Mouse (Mus musculus) heart, postnatal 14 days (tissue): ENCODE measurements around the gene Usp2. TPM values are rescaled to one million over a fixed set of nuclear protein-coding genes. Genes with fewer than 3 reads are reported as not detected.
A peak's percentile ranks its signal among the peaks of the same experiment; 100 is the strongest.
"Not testable (repeated sequence)": the region's sequence is repeated elsewhere in the genome, so short reads cannot be mapped to it uniquely, and the experiment has no call there.

Source experiments
- DNase-seq, 2 experiments: peaks; one replicate each; pipeline ENCODE4 v3.0.0; 2021 to 2022
- intact Hi-C: fragments of 180-260 bp; cut with DNase I; formaldehyde crosslinking; loops from one replicate; pipeline ENCODE4 v1.15.1; 2025
- total RNA-seq, 2 experiments: library from RNA; stranded (reverse); gene quantifications; 2 replicates each; pipeline ENCODE4 v1.2.3; 2021

The Usp2 gene
- total RNA-seq, 2 experiments from 2014 or later = 149 to 157 TPM

DNA sequence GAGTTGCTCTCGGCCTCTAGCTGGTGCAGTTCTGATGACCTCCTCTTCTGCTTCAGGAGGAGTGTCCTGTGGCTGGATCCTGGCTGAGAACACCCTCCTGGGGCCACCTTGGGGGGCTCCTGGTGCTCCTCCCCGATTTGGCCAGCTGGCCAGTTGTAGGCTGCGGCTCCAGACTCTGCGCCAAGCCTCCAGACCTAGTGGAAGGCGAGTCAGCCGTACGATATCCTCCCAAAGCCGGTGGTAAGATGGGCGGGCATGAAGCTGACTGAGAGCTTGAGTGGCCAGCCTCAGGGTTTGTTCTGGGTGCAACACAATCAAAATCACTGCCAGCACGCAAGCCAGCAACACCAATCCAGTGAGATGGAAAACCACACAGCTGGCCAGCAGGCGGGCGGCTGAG is 45.1 kb downstream of the Usp2 start:
- intact Hi-C loops, DNase-seq: not testable (repeated sequence)

DNA sequence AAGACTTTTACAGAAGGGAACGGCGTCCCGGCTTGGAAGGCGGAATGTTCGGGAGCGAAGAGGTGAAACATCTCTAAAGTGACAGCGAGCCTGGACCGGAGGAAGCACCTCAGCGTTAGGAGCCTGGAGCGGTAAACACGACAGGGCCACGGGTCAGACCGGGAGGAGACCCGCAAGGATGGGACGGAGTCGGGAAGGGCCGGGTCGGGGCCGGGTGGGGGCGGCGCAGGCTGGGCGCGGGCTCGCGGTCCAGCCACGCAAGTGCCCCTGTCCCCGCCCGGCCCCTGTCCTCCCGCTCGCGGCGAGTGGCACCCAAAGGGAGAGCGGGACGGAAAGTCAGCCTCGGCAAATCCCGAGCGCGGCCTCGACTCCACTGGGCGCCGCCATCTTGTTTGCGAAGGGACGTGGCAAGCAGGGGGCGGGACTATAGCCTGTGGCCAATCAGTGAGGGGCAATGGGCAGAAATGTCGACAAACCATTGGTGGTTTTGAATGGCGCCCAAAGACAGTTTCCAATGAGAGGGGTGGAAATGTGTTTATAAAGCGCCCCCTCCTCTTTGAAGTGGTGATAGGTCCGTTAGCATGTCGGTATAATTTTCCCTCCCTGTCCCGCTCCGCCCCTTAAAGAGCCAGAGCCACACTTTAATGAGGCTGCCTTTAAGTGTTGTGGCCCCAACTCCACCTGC is 46.4 kb downstream of the Usp2 start, which contains the start of the genes Gm49380 and Rnf26:
Gene Gm49380 (minus strand): TSS at position 396 of the 685 bp plus-strand sequence.
Gene Rnf26 (minus strand): TSS at position 413 of the 685 bp plus-strand sequence.
- intact Hi-C loops = no loop called here
- DNase-seq = peak; percentile 93 to 96

DNA sequence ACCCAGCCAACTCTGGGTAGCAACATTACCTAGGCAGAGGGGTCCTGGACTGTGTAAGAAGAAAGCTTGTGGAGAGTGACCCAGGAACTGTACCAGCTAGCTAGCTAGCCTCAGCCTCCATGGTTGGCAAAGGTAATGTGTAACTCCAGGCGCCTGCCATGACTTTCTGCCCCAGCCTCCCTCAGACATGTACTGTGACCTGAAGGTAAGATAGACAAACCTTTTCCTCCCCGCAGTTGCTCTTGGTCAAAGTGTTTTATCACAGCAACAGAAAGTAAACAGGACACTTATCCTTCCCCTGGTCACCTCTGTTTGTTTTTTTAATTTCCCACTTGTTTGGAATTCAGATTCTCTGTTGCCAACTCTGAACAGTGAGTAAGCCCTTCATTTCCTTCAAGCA is 47.6 kb downstream of the Usp2 start:
- intact Hi-C loops = no loop called here
- DNase-seq = no peak

- DNase-seq = no peak
- intact Hi-C loops = no loop called here
These were observed 48.8 kb downstream of the Usp2 start for GRCm38 (mm10) chr9:44115599-44115998.

DNA sequence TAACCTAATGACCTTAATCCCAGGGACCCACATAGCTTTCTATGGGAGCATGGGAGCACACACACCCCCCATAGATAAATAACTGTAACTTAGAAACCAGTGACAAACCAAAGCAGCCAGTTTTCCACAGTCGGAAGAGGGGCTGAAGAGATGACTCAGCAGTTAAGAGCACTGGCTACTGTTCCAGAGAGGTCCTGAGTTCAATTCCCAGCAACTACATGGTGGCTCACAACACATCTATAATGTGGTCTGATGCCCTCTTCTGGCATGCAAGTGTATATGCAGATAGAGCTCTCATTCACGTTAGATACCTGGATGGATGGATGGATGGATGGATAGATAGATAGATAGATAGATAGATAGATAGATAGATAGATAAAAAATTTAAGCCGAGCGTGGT is 49.4 kb downstream of the Usp2 start:
- DNase-seq = no peak
- intact Hi-C loops = no loop called here

GRCm38 (mm10) chr9:44119011-44119410 is 52.2 kb downstream of the Usp2 start:
- DNase-seq = no peak
- intact Hi-C loops = no loop called here

DNA sequence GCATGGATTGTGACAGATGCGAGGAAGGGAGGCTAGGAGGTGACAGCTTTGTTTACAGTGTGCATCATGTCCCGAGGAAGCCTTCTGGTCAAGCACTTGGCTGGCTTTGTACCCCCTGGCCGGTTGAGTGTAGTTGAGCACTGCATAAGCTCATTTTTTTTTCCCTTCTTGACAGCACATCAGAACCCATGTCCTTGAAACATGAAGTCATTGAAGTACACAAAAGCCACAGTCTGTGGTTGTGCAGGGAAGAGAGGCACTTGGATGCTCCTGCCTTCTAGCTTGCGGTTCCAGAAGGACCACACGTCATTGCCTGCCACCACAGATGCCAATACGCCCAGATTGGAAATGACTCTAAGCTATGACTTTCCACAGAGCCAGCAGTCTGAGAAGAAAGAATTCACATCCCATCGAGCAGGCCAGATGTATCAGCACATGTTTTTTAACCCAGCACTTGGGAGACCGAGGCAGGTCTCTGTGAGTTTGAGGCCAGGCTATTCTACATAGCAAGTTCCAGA is 53.2 kb downstream of the Usp2 start:
- DNase-seq = no peak
- intact Hi-C loops = loop anchor here (5.0 kb wide), 1 partner anchor 133 kb away; no protein-coding TSS in a partner anchor

DNA sequence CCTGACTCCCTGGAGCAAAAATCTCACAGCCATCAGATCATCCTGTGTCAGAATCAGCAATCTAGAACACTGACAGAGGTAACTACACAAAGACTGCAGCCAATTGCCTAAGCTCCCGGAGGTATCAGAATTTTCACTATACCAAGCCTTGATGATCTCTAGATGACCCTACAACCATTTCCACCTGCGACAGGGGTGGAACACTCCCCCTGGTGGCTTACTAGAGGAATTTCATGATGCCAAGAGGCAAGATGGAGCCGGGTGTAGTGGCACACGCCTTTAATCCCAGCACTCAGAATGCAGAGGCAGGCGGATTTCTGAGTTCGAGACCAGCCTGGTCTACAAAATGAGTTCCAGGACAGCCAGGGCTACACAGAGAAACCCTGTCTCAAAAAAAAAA is 57.5 kb downstream of the Usp2 start:
- no peak for DNase-seq
- intact Hi-C loops = loop anchor here (5.0 kb wide), 1 partner anchor 137 kb away; no protein-coding TSS in a partner anchor

DNA sequence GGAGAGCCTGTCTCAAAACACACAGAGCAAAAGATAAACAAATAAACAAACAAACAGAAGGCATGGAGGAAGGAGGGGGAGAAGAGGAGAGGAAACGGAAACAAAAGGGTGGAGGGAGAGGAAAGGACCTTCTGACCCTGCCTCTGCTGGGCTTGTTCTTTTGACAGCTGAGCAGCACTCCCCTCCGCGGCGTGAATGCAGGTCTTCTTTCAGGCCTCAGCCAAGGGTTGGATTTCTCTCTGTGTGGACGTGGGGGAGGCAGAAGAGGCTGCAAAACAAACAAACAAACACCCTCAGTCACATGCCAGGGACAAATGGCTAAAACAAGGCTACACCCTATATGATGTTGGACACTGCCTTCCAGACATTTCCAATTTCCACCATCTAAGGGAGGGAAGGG is 58.2 kb downstream of the Usp2 start:
- DNase-seq = no peak
- intact Hi-C loops = loop anchor here (5.0 kb wide), 2 partner anchors 57 to 267 kb away; no protein-coding TSS in a partner anchor

DNA sequence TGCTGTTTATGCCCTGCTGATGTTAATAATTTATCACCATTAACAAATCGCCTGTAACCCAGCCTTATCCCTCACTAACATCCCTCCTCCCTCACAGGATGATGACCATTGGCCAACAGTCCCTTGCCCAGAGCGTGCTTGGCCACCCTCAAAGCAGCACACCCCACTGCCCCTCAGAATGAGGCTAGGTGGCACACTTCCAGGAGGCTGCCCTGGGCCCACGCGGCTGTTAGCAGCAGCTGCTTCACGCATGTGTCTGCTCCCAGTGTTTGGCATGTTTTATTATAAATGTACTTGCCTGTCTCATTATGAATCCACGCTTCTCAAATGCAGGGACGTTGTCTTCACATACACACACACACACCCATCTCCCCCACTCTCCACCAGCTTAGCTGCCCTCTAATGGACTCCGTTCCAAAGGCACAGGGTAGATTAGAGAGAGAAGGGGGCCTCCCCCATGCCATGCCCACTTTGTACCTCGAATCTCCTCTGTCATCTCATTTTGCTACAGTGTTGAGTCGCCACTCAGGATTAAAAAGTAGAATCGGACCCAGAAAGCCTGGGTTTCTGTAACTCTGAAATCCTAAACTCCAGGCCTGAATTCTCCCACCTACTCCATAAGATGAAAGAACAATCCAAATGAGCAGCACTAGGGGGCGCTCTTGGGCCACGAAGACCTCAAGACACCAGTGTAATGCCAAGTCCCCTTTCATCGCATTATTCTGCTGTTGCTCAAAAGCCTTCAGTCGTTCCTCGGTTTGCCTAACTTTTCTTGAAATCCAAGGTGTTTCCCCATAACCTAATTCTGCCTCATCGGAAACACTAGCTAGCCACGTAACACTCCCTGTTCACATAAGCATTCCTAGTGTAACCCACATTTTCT is 59.0 kb downstream of the Usp2 start:
- DNase-seq = peak; percentile 85 to 91
- intact Hi-C loops = loop anchor here (1.0 to 5.0 kb wide), 3 partner anchors 57 to 267 kb away; no protein-coding TSS in a partner anchor

DNA sequence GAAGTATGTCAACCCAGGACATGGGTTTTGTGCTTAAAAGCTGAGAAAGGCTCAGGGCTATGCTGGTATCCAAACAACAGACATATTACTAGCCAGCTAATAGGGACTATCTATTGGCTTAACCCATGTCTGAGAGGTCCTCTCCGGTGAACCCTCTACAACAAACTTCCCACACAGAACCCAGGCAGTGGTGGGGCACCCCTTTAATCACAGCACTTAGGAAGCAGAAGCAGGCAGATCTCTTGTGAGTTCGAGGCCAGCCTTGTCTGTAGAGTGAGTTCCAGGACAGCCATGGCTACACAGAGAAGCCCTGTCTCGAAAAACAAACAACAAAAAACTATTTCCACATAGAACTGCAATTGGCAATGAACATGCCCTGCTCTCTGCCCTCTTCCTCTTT is 59.9 kb downstream of the Usp2 start:
- intact Hi-C loops = loop anchor here (1.0 to 5.0 kb wide), 3 partner anchors 56 to 266 kb away; no protein-coding TSS in a partner anchor
- no peak for DNase-seq

- no peak for DNase-seq
- intact Hi-C loops = loop anchor here (5.0 kb wide), 2 partner anchors 55 to 265 kb away; no protein-coding TSS in a partner anchor
These were observed 60.6 kb downstream of the Usp2 start for GRCm38 (mm10) chr9:44127351-44127801.

DNA sequence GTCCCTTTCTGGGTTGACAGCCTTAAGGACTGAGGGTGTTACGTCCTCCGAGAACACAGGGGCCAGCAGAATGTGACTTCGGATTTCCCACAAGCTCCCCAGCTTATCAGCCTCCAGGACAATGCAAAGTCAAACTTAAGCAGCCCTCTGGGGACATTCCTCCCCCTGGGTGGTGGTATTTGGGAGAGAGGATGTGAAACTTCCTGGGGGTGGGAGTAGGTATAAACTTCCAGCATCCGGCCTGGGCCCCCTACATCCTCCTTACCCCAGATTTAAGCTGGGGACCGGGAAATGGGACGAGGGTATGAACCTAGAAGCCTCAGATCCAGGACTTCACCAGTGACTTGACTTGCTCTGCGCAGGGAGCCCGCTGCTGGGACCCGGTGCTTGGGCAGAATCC is 62.8 kb downstream of the Usp2 start:
- DNase-seq = peak in 1 of 2 experiments; percentile 53
- intact Hi-C loops = loop anchor here (5.0 kb wide), 3 partner anchors 53 to 263 kb away; partner anchors contain the start of gene Hmbs

- DNase-seq = peak; percentile 79 to 81
- intact Hi-C loops = loop anchor here (5.0 kb wide), 1 partner anchor 212 kb away; the partner anchor contains the start of gene Hmbs
These were observed 63.2 kb downstream of the Usp2 start for GRCm38 (mm10) chr9:44130034-44130433.

DNA sequence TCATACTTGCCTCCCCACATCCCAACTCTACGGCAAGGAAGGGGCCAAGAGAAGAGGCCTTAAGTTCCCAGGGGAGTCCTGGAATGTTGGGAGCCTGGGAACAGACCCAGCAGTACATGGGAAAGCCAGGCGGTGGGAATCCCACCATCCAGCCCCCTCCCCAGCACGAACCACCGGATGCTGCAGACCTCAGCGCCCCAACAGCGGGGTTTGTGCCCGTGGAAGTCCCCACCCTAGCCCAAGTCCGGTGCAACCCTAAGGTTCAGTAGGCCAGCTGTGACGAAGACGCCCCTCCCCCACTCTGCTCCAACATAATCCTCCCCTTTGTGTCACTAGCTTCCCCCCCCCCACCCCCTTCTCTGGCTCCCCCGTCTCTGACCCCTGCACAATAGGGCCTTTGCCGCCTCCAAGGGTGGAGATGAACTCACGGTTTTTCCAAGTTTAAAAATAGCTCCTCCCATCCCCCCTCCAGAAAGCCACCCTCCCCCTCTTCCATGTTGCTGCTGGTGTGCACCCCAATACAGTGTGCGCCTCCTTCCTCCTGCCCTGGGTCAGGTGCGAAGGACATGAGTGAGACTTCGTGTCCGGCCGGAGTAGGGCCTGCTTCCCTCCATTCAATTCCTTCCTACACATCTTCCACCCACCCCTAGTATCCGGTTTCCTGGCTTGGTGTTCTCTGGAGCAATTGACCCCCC is 63.9 kb downstream of the Usp2 start:
- DNase-seq = peak; percentile 65 to 71
- intact Hi-C loops = loop anchor here (5.0 kb wide), 1 partner anchor 212 kb away; the partner anchor contains the start of gene Hmbs

GRCm38 (mm10) chr9:44131276-44131590 is 64.4 kb downstream of the Usp2 start:
- DNase-seq = no peak
- intact Hi-C loops = loop anchor here (5.0 kb wide), 1 partner anchor 211 kb away; the partner anchor contains the start of gene Hmbs

GRCm38 (mm10) chr9:44132200-44132599 is 65.4 kb downstream of the Usp2 start:
- DNase-seq = no peak
- intact Hi-C loops = loop anchor here (5.0 kb wide), 1 partner anchor 210 kb away; the partner anchor contains the start of gene Hmbs

DNA sequence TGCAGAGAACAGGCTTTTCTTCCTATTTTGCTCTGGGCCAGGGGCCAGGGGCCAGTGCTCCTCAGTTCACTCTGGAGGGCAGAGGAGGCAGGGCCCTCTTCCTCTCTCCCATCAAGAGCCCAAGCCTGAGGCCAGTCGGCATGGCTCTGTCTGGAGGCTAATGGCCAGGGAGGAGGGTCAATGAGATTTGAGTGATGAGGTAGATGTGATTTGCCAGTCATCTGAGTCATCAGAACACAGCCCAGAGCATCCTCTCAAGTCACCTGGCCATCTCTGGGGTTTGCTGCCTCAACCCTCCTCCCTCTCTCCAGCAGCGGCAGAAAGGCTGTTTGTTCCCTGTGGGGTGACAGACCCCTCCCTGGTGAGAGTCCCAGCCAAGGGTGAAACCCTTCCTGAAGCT is 66.5 kb downstream of the Usp2 start:
- no peak for DNase-seq
- intact Hi-C loops = loop anchor here (5.0 kb wide), 1 partner anchor 209 kb away; the partner anchor contains the start of gene Hmbs

- intact Hi-C loops = loop anchor here (5.0 kb wide), 1 partner anchor 208 kb away; the partner anchor contains the start of gene Hmbs
- DNase-seq = peak; percentile 69 to 78
These were observed 67.5 kb downstream of the Usp2 start, which contains the start of gene Mcam for GRCm38 (mm10) chr9:44134101-44134850. Mcam (plus strand) TSS chr9:44134469.
